Mouse (Mus musculus): ENCODE measurements around the gene Snx6. TPM values are rescaled to one million over a fixed set of nuclear protein-coding genes. Genes with fewer than 3 reads are reported as not detected.
"Not testable (repeated sequence)": the region's sequence is repeated elsewhere in the genome, so short reads cannot be mapped to it uniquely, and the experiment has no call there.

The Snx6 gene
- polyA plus RNA-seq, 1 experiment from 2014 or later = 115 TPM

DNA sequence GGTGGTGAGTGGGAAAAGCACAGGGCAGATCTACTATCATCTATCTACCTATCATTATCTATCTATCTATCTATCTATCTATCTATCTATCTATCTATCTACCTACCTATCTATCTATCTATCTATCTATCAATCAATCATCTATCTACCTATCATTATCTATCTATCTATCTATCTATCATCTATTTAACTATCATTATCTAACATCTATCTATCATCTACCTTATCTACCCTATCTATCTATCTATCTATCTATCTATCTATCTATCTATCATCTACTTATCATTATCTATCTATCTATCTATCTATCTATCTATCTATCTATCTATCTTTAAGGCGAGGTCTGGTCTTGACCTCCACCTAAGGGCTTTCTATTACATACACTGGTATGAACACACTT lies 36.4 kb upstream of the Snx6 start:
- ATAC-seq (replicated peaks; ENCODE audit: low FRiP score); H3K27me3 ChIP-seq (replicated peaks; ENCODE audit: control insufficient read depth, insufficient read depth, low read length); H3K4me3 ChIP-seq (ENCODE audit: low read depth, low read length); H3K36me3 ChIP-seq (ENCODE audit: control insufficient read depth, insufficient read depth, low read length); H3K4me2 ChIP-seq; H3K27ac ChIP-seq (ENCODE audit: low read depth, low read length); H3K4me1 ChIP-seq (replicated peaks; ENCODE audit: control insufficient read depth, insufficient read depth, low read length); H3K9ac ChIP-seq (ENCODE audit: low read depth, low read length); H3K9me3 ChIP-seq (ENCODE audit: control insufficient read depth, low read length); DNase-seq (ENCODE audit: low spot score): not testable (repeated sequence)
- WGBS = 66% methylated on average over 1 of the region's 1 CpGs

DNA sequence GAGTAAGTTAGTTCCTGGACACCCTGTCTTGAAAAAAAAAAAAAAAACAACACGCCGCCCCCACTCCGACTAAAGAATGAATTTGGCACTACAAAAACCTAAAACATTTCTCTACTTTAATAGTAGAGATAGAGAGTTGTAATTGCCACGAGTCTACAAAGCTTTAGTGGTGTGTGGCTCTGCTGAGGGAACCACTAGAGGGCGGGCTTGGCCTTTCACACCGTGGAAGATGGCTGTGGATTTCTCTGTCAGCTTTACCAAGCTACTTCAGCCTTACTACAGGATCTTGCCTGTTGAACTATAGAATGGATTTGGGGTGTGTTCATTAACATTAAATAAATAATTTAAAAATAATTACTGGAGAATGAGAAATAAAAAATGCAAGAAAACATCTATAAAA lies 35.1 kb upstream of the Snx6 start:
- peak; percentile 55; the same call in 1 of the 2 replicates for ATAC-seq (replicated peaks; ENCODE audit: low FRiP score)
- no peaks in the 10 kb centered on the region for H3K27me3 ChIP-seq (replicated peaks; ENCODE audit: control insufficient read depth, insufficient read depth, low read length)
- peak; percentile 50 for DNase-seq (ENCODE audit: low spot score)
- 18% methylated on average over 6 of the region's 6 CpGs for WGBS
- no peak overlapping the region for H3K4me3 ChIP-seq (ENCODE audit: low read depth, low read length)
- no peak overlapping the region for H3K27ac ChIP-seq (ENCODE audit: low read depth, low read length)
- H3K36me3 ChIP-seq (ENCODE audit: control insufficient read depth, insufficient read depth, low read length) = no peaks in the 10 kb centered on the region
- H3K4me1 ChIP-seq (replicated peaks; ENCODE audit: control insufficient read depth, insufficient read depth, low read length) = 0 out of 2 replicates have a peak, but pooled peaks cover 4% of the 10 kb centered on the region
- no peak overlapping the region for H3K9ac ChIP-seq (ENCODE audit: low read depth, low read length)
- H3K4me2 ChIP-seq = no peak overlapping the region
- no peaks in the 10 kb centered on the region for H3K9me3 ChIP-seq (ENCODE audit: control insufficient read depth, low read length)

DNA sequence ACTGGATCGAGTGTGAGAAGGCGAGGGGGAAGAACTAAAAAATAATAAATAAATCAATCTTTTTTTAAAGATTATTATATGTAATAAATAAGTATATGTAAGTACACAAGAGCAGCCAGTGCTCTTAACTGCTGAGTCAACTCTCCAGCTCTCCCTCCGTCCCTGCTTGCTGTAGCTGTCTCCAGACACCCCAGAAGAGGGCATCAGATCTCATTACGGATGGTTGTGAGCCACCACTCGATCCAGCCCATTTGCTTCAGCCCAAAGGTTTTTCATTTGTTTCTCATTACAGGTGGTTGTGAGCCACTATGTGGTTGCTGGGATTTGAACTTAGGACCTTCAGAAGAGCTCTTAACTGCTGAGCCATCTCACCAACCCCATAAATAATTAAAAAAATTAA lies 34.4 kb upstream of the Snx6 start:
- Histone ChIP-seq H3K4me1 (replicated peaks; ENCODE audit: control insufficient read depth, insufficient read depth, low read length) (0 out of 2 replicates have a peak, but pooled peaks cover 1% of the 10 kb centered on the region), H3K4me3 (ENCODE audit: low read depth, low read length) (no peak overlapping the region), H3K9ac (ENCODE audit: low read depth, low read length) (no peak overlapping the region), H3K27ac (ENCODE audit: low read depth, low read length) (no peak overlapping the region), H3K36me3 (ENCODE audit: control insufficient read depth, insufficient read depth, low read length) (no peaks in the 10 kb centered on the region), H3K9me3 (ENCODE audit: control insufficient read depth, low read length) (no peaks in the 10 kb centered on the region), H3K4me2 (no peak overlapping the region), H3K27me3 (replicated peaks; ENCODE audit: control insufficient read depth, insufficient read depth, low read length) (no peaks in the 10 kb centered on the region)
- ATAC-seq (replicated peaks; ENCODE audit: low FRiP score) (no peak), DNase-seq (ENCODE audit: low spot score) (peak; percentile 23)
- WGBS = 47% methylated on average over 5 of the region's 5 CpGs

DNA sequence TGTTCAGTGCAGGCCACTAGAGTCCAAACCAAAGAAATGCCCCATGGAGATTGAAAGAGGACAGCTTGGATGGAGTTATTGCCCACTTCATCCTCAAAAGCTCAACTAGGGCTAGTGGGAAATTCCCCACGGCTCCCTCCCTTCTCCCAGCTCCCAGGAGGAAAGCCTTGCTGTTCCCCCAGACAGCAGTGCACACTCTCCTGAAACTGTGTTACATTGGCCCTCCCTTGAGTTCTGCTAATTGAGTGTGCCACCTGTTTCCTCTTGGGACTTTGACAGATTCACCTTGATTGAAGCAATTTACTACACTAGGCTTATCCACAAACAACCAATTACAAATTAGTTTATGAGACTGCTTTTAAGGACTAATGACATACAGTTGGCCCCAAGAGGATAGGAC lies 32.5 kb upstream of the Snx6 start:
- Histone ChIP-seq H3K4me2 (no peak overlapping the region), H3K9ac (ENCODE audit: low read depth, low read length) (no peak overlapping the region), H3K27ac (ENCODE audit: low read depth, low read length) (no peak overlapping the region), H3K36me3 (ENCODE audit: control insufficient read depth, insufficient read depth, low read length) (no peaks in the 10 kb centered on the region), H3K9me3 (ENCODE audit: control insufficient read depth, low read length) (no peaks in the 10 kb centered on the region), H3K27me3 (replicated peaks; ENCODE audit: control insufficient read depth, insufficient read depth, low read length) (no peaks in the 10 kb centered on the region), H3K4me1 (replicated peaks; ENCODE audit: control insufficient read depth, insufficient read depth, low read length) (no peaks in the 10 kb centered on the region), H3K4me3 (ENCODE audit: low read depth, low read length) (no peak overlapping the region)
- ATAC-seq (replicated peaks; ENCODE audit: low FRiP score) (no peak), DNase-seq (ENCODE audit: low spot score) (peak; percentile 11)
- 75% methylated on average over 1 of the region's 1 CpGs for WGBS

DNA sequence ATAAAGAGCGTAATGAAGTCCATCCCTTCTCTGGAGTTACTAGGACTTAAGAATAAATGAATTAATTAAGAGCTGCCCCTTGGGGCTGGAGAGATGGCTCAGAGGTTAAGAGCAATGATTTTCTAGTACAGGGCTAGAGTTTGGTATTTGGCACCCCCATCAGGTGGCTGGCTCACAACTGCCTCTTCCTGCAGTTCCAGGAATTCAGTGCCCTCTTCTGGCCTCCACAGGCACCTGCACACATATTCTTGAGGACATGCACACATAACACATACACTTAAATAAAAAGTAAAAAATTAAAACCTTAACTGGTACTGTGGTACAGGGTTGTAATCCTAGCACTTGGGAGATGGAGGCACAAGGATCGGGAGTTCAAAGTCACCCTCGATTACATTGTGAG lies 29.7 kb upstream of the Snx6 start:
- 93% methylated on average over 3 of the region's 3 CpGs for WGBS
- Histone ChIP-seq H3K27ac (ENCODE audit: low read depth, low read length) (no peak overlapping the region), H3K9me3 (ENCODE audit: control insufficient read depth, low read length) (no peaks in the 10 kb centered on the region), H3K4me1 (replicated peaks; ENCODE audit: control insufficient read depth, insufficient read depth, low read length) (no peaks in the 10 kb centered on the region), H3K4me3 (ENCODE audit: low read depth, low read length) (no peak overlapping the region), H3K9ac (ENCODE audit: low read depth, low read length) (no peak overlapping the region), H3K4me2 (no peak overlapping the region), H3K36me3 (ENCODE audit: control insufficient read depth, insufficient read depth, low read length) (no peaks in the 10 kb centered on the region), H3K27me3 (replicated peaks; ENCODE audit: control insufficient read depth, insufficient read depth, low read length) (no peaks in the 10 kb centered on the region)
- ATAC-seq (replicated peaks; ENCODE audit: low FRiP score) (no peak), DNase-seq (ENCODE audit: low spot score) (no peak)

DNA sequence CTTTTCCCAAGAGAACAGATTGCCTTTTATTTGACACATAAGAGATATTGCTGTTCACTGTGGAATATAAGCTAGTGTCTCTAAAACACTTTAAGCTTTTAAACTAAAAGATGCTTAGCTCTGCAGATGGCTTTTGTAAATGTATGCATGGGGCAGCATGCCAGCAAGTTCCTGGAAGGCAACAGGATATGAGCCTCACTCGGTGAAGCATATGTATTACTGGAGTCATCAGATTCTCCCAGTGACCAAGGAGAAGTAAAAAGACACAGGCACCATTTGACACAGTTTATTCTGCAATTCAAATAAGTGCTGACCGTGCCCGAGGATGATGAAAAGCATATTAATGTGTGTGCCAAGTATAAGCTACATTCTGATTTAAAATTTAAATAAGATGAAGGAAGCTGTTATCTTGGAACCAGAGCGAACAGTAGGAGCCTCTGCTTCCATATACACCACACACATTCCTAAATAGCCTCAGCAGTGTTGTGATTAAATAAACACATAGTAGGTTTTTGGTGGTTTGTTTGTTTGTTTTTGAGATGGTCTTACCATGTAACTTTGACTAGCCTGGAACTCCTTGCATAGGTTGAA lies 27.4 kb upstream of the Snx6 start:
- H3K9me3 ChIP-seq (ENCODE audit: control insufficient read depth, low read length) = no peaks in the 10 kb centered on the region
- WGBS = 68% methylated on average over 4 of the region's 4 CpGs
- H3K27ac ChIP-seq (ENCODE audit: low read depth, low read length) = no peak overlapping the region
- no peaks in the 10 kb centered on the region for H3K36me3 ChIP-seq (ENCODE audit: control insufficient read depth, insufficient read depth, low read length)
- no peak overlapping the region for H3K4me2 ChIP-seq
- no peak overlapping the region for H3K4me3 ChIP-seq (ENCODE audit: low read depth, low read length)
- DNase-seq (ENCODE audit: low spot score) (no peak), ATAC-seq (replicated peaks; ENCODE audit: low FRiP score) (no peak)
- no peaks in the 10 kb centered on the region for H3K27me3 ChIP-seq (replicated peaks; ENCODE audit: control insufficient read depth, insufficient read depth, low read length)
- H3K4me1 ChIP-seq (replicated peaks; ENCODE audit: control insufficient read depth, insufficient read depth, low read length) = no peaks in the 10 kb centered on the region
- no peak overlapping the region for H3K9ac ChIP-seq (ENCODE audit: low read depth, low read length)

DNA sequence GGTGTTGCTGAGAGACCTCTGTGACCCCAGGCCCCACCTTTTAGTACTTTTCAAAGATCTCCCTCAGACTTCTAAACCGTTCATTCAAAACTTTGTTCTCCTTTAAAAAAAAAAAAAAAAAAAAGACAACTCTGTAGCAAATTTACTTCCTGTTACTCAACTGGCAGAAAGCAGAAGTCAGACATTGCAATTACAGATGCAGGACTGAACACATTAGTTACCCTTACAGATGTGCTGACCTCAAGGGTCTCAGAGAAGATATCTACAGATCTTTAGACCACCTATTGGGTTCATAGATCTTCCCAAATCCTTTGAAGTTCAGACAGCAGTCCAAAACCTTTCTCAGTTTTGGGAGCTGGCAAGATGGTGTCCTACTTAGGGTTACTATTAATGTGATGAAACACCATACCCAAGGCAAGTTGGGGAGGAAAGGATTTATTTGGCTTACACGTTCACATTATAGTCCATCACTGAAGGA lies 25.2 kb upstream of the Snx6 start:
- Histone ChIP-seq H3K4me1 (replicated peaks; ENCODE audit: control insufficient read depth, insufficient read depth, low read length) (no peaks in the 10 kb centered on the region), H3K4me3 (ENCODE audit: low read depth, low read length) (no peak overlapping the region), H3K9me3 (ENCODE audit: control insufficient read depth, low read length) (no peaks in the 10 kb centered on the region), H3K36me3 (ENCODE audit: control insufficient read depth, insufficient read depth, low read length) (no peaks in the 10 kb centered on the region), H3K4me2 (no peak overlapping the region), H3K9ac (ENCODE audit: low read depth, low read length) (no peak overlapping the region), H3K27me3 (replicated peaks; ENCODE audit: control insufficient read depth, insufficient read depth, low read length) (no peaks in the 10 kb centered on the region), H3K27ac (ENCODE audit: low read depth, low read length) (no peak overlapping the region)
- DNase-seq (ENCODE audit: low spot score) = no peak
- WGBS = 32% methylated on average over 2 of the region's 2 CpGs
- no peak for ATAC-seq (replicated peaks; ENCODE audit: low FRiP score)

DNA sequence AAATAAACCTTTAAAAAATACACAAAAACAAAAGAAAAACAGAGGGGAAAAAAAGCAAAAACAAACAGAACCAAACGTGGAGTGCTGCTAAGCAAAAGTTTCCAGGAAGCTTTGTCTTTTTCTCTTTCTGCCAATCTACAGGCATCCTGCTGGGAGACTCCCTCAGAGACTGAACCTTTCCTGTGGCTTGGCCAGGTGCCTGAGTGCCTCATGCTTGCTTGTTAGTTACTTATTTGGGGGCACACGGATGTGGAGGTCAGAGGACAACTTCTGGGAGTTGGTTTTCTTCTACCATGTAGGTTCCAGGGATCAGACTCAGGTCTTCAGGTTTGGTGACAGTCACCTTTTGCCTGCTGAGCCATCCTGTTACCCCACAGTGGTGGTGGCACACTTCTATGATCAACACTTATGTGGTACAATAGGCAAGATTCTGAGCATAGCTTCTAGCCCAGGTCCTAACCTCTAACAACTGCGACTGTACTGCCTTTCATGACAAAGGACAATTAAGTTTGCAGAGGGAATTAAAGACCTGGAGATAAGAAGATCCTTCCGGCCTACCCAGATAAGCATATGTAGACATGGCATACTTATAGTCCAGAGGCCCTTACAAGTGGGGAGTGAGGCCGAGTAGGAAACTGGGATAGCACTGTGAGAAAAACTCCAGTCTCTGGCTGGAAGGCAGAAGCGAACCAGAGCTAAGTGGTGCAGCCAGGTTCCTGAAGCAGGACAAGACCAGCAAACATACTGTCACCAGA lies 23.9 kb upstream of the Snx6 start:
- ATAC-seq (replicated peaks; ENCODE audit: low FRiP score) = no peak
- DNase-seq (ENCODE audit: low spot score) = no peak
- H3K4me3 ChIP-seq (ENCODE audit: low read depth, low read length) = no peak overlapping the region
- H3K9me3 ChIP-seq (ENCODE audit: control insufficient read depth, low read length) = no peaks in the 10 kb centered on the region
- H3K4me1 ChIP-seq (replicated peaks; ENCODE audit: control insufficient read depth, insufficient read depth, low read length) = no peaks in the 10 kb centered on the region
- H3K36me3 ChIP-seq (ENCODE audit: control insufficient read depth, insufficient read depth, low read length) = no peaks in the 10 kb centered on the region
- H3K4me2 ChIP-seq = no peak overlapping the region
- H3K9ac ChIP-seq (ENCODE audit: low read depth, low read length) = no peak overlapping the region
- no peaks in the 10 kb centered on the region for H3K27me3 ChIP-seq (replicated peaks; ENCODE audit: control insufficient read depth, insufficient read depth, low read length)
- H3K27ac ChIP-seq (ENCODE audit: low read depth, low read length) = no peak overlapping the region
- 46% methylated on average over 6 of the region's 6 CpGs for WGBS

DNA sequence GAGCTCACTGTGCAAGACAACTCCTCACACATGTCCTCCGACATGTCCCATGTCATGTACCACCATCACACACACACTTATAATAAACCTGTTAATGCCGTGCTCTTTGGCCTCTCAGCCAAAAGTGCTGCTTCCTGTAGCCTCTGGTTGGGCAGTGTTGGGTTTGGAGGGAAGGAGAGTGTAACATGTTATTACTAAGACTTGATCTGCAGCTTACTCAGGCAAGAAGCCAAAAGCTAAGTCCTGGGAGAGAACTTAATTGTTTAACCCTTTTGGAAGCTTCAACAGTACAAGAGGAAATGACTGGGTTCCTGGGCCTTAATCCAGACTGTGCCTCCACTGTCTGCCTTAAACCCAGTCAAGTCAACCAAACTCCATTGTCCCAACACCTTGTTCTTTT lies 14.6 kb upstream of the Snx6 start:
- DNase-seq (ENCODE audit: low spot score) (no peak), ATAC-seq (replicated peaks; ENCODE audit: low FRiP score) (no peak)
- Histone ChIP-seq H3K36me3 (ENCODE audit: control insufficient read depth, insufficient read depth, low read length) (no peaks in the 10 kb centered on the region), H3K9ac (ENCODE audit: low read depth, low read length) (no peak overlapping the region), H3K27ac (ENCODE audit: low read depth, low read length) (no peak overlapping the region), H3K4me1 (replicated peaks; ENCODE audit: control insufficient read depth, insufficient read depth, low read length) (peaks cover 4% of the 10 kb centered on the region; the same call in 1 of the 2 replicates), H3K4me2 (no peak overlapping the region), H3K27me3 (replicated peaks; ENCODE audit: control insufficient read depth, insufficient read depth, low read length) (no peaks in the 10 kb centered on the region), H3K4me3 (ENCODE audit: low read depth, low read length) (no peak overlapping the region), H3K9me3 (ENCODE audit: control insufficient read depth, low read length) (no peaks in the 10 kb centered on the region)
- 86% methylated on average over 2 of the region's 2 CpGs for WGBS

All from liver, embryonic 11.5 days (tissue).